Mouse (Mus musculus) lung, postnatal 10 days (tissue): ENCODE data around the gene Gjc1.

Experiments
- DNase-seq: peaks from one replicate; pipeline ENCODE4 v3.0.0; 2021

The Gjc1 gene

DNA sequence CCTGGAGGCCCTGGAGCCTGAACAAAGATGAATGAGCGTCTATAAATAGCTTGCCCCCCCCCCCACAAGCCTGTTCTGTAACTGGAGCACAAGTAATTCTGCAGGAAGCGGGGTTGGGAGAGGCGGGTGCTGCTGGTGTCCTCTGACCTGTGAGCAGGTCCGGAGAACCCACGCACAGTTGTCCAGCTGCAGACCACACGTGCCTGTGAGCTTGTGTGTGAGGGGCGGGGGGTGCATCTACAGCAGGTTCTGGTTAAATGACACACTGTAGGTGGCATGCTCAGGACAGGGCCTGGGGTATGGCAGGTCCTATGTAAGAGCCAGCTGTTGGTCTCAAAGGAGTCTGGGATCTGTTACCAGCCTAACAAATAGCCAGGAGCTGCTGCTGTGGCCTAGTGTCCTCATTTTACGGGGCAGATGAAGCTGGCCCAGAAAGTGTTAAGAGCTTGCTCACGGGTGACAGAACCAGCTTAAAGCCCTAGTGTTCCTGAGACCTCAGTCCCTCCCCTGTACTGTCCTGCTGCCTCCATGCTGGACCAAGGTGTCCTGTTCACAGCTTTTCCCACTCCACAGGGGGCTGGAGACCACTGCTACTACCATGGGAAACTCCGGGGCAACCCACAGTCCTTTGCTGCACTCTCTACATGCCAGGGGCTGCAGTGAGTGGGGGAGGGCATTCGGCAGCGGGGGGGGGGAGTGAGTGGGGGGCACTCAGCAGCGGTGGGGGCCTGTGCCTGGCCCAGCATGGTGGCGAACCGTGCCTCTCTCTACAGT is 48.7 kb downstream of the Gjc1 start:
- no peak for DNase-seq

DNA sequence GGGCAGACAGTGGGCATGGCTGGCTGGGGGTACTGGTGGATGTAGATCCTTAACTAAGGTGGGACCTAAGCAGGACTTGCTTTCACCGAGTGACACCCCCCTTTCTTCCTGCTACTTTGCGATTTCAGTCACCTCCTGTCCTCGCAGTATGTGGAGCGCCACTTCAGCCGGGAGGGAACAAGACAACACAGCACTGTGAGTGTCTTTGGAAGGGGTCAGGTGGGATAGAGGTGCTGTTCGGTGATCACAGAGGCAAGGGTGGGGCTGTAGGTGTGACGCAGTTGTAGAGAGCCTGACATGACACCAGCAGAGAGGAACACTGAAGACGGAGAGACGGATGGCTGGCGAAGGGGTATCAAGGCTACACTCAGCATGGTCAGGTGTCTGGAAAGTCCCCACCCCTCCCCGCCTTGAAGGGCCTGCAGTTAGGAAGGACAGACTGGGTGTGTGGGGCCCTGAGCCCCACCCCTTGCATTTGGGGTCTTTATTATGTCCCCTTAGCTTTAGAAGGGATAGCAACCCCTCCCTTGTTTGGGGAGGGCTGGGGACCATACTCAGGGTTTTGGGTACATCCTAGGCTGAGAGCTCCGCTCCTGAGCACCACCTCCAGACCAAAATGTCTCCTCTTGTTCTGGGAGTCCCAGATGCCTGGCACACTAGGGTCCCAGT is 49.4 kb downstream of the Gjc1 start:
- no peak for DNase-seq

- no peak for DNase-seq
These were observed 50.4 kb downstream of the Gjc1 start for GRCm38 (mm10) chr11:102769141-102769540.

- DNase-seq, result no peak
These were observed 52.3 kb downstream of the Gjc1 start for GRCm38 (mm10) chr11:102767055-102767670.

GRCm38 (mm10) chr11:102765416-102765815 is 54.1 kb downstream of the Gjc1 start:
- DNase-seq, result no peak

- no peak for DNase-seq
These were observed 56.3 kb downstream of the Gjc1 start for GRCm38 (mm10) chr11:102763009-102763767.

- DNase-seq, result no peak
These were observed 57.3 kb downstream of the Gjc1 start for GRCm38 (mm10) chr11:102762248-102762647.

DNA sequence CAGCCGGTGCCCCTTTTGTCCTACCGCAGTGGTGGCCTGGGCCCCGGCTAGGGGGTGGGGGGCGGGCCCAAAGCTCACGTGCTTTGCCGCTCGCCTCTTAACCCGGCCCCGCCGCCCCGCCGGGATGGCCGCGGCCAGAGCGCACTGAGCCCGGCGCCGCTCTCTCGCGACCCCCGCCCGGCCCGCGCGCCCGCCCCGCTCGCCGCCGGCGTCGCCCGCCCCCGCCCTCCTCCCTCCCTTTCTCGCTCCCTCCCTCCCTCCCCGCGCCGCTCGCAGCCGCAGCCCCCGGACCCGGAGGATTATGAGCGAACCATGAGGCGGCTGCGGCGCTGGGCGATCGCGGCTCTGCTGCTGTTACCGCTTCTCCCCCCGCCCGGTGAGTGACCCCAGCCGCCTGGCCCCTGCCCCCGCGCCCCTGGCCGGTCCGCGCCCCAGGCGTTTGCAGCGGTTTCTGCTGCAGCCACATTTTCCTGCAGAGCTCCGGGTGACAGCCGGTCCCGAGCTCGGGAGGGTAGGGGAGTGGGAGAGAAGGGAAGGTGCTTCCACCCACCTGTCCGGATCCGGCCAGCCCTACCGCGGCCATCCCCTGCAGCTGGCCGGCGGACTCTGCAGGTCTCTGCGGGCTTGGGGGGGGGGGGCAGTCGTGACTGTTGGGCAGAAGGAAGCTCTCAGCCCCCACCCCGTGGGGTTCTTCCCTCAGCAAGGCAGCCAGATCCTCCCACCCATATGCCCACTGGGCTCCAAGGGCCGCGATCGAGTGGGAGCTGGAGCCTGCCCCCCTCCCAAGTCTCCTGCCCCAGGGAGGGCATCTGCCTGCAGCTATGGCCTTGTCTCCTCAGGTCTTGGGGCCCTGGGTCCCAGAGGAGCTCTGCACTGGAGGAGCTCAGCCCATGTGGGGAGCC is 57.9 kb downstream of the Gjc1 start, which contains the start of gene Adam11:
Adam11 (plus strand) TSS at position 131 of the 902 bp plus-strand sequence.
- peak; percentile 24 for DNase-seq

- DNase-seq, result no peak
These were observed 58.6 kb downstream of the Gjc1 start for GRCm38 (mm10) chr11:102760805-102761308.

- no peak for DNase-seq
These were observed 60.5 kb downstream of the Gjc1 start for GRCm38 (mm10) chr11:102758977-102759376.

DNA sequence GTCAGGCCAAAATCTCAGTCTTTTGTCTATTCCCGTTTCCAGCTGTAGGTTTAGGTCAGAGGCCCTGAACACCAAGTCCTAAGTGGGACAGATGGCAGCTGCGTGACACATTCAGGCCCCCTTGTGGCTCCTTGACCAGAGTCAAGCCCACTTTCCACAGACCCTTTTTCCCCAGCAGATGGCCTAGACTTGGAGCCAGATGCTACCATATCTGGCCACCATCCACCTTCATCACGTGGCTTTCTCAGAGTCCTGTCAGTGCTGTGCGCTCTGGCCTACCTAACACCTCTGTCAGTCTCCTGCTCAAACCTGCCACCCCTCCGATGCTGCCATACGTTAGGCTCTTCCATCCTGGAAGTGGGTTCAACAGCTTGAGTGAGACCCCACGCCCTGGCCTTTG is 64.1 kb downstream of the Gjc1 start:
- no peak for DNase-seq

DNA sequence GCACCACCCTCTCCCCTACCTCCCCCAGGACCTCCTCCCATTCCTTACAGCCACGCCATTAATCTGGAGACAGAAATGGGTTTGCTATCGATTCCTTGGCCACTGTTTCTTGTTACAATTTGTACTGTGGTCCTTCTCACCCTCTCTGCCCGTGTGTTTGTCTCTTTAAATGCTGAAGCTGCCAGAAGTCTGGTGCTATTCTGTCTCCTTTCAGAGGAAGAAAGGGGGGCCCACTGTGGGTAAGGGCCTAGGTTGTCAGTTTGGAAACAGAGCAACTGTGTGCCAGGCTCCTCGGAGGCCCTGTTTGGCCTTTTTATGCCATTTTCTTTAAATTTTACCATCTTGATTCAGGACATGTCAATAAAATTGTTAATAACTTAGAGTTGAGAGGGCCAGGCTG is 65.1 kb downstream of the Gjc1 start:
- DNase-seq, result peak; percentile 3

- DNase-seq, result no peak
These were observed 65.7 kb downstream of the Gjc1 start for GRCm38 (mm10) chr11:102753591-102754324.

DNA sequence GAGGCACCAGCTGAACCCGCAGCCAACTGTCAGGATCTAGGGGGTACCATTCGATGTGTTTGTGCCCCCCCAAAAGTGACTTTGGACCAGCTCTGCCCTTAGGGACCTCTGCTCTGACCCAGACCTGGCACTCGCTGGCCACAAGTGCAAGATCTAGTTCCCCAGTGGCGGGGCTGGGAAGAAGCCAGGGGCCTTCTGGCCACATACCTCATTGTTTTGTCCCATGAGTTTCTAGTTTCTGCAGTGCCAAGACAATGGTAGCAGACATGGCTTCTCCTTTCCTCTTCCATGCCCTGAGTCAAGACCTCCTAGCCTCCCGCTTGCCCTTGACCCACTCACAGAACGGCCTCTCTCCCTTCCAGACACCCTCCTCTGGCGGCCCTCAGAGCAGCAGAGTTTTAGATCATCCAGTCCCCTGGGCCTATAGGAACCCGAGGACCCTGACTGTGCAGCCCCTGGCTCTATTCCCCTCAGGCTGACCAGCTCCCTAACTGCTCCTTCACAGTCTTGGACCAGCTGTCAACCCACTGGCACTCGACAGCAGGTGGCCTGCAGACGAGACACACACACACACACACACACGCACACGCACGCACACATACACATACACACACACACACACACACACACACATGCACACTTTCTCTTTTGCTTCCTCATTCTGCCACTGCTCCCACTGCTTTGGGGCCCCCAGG is 66.5 kb downstream of the Gjc1 start:
- no peak for DNase-seq

- no peak for DNase-seq
These were observed 69.8 kb downstream of the Gjc1 start for GRCm38 (mm10) chr11:102749712-102750111.
